Comparison of ENCODE assay signal across 7 mouse cellular contexts in the genomic region with DNA sequence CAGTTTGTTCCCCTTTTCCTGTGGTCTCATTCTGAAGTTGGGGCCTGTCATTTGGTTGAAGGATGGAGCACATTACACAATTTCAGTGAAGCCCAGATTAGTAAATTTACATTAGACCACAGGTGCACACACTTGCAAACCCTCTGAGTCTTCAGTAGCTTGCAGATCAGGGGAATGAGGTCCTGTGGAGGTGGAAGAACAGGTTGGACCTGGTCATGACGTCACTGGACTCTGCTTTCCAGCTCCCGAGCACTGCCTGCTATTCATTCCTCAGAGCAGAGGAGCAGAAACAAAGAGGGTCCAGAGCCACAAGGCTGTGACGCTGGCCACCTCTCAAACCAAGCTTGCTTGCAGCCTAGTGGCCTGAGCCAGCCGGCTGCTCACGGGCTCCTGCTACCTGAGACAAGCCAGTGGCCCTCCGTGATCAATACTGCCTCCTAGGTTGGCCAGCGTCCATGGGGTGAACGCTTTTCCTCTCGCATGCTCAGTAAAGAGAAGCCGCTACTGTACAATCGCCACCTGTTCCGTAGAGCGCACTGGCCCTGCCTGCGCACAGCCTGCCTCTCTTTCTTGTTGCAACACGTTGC.
A peak's percentile ranks its signal among the peaks of the same experiment; 100 is the strongest.
DNase-seq lines count a peak whose midpoint lies in the region; ATAC-seq lines count a peak whose summit lies in the region.

No protein-coding gene starts in this region.

- WGBS in midbrain, embryonic 13.5 days = 28% methylated on average over 15 of the region's 15 CpGs

- peak overlapping the region; percentile 93 for H3K27ac ChIP-seq in midbrain, embryonic 13.5 days

- no peaks in the 10 kb centered on the region for H3K27me3 ChIP-seq in midbrain, embryonic 13.5 days

- DNase-seq in embryo, embryonic 11 days = peak; percentile 54
- DNase-seq in gonadal fat pad, adult 2 months (ENCODE audit: low read depth) = peak; percentile 75
- peak; percentile 69 to 78 for DNase-seq in kidney, postnatal 4 days
- no peak for DNase-seq in right cerebral cortex, postnatal 36 days (ENCODE audit: low spot score in 2 of 2)
- DNase-seq in cerebellum, adult 11-12 months = no peak

- H3K36me3 ChIP-seq in midbrain, embryonic 13.5 days = no peaks in the 10 kb centered on the region

- H3K9me3 ChIP-seq in midbrain, embryonic 13.5 days = no peaks in the 10 kb centered on the region

- H3K4me1 ChIP-seq in midbrain, embryonic 13.5 days (replicated peaks) = peaks cover 88% of the 10 kb centered on the region

- peak overlapping the region; percentile 53 for H3K9ac ChIP-seq in midbrain, embryonic 13.5 days (replicated peaks)

- H3K4me2 ChIP-seq in midbrain, embryonic 13.5 days (replicated peaks) = peak overlapping the region; percentile 49

- no peak for ATAC-seq in midbrain, embryonic 13.5 days
- ATAC-seq in erythroid progenitor cell, adult 5-6 weeks (replicated peaks; ENCODE audit: low FRiP score, poor library complexity, severe bottlenecking) = no peak

- peak overlapping the region; percentile 32 for H3K4me3 ChIP-seq in midbrain, embryonic 13.5 days (replicated peaks)

Comparison
In these comparisons a context has a peak if more than half of its experiments do, and no peak if none do; other contexts are left out.
1. DNase-seq: peak in embryo, embryonic 11 days (single experiment), gonadal fat pad, adult 2 months (single experiment) and kidney, postnatal 4 days (2 of 2); none in right cerebral cortex, postnatal 36 days (0 of 2) and cerebellum, adult 11-12 months (single experiment).